Mouse (Mus musculus): Measurements from ENCODE around the gene Olfr318.
"Not testable (repeated sequence)": the region's sequence is repeated elsewhere in the genome, so short reads cannot be mapped to it uniquely, and the experiment has no call there.

Olfr318 gene

DNA sequence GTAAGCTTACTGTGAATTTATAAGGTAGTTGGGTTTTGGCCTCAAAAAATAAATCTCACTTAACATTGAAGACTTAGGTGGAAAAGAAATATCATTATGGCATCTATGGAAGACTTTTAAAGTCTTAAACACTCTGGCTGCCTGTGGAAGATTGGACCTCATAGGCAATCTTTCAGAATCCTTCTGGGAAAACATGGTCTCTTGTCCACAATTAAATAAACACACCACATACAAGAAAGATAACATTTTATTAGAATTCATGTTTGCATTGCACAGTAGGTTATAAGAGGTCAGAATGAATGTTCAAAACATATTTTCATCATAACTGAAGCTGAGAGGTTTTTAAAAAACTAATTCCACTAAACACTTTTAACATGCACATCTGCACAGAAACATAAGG, at the start of gene Olfr318:
TSS of gene Olfr318 (minus strand) at position 101 of the 400 bp plus-strand sequence.
- no peak for DNase-seq (ENCODE audit: low spot score in 2 of 2)

- DNase-seq (ENCODE audit: low spot score in 2 of 2), result no peak
These were observed 49.1 kb upstream of the Olfr318 start, which contains the start of gene Olfr315 for GRCm38 (mm10) chr11:58772888-58773287. Gene Olfr315 (plus strand): TSS chr11:58773188.

GRCm38 (mm10) chr11:58752434-58752833, 28.6 kb upstream of the Olfr318 start, which contains the start of gene Olfr316:
Gene Olfr316 (plus strand): TSS chr11:58752734.
- no peak for DNase-seq (ENCODE audit: low spot score in 2 of 2)

- peak; percentile 32 to 72 for DNase-seq (ENCODE audit: low spot score in 2 of 2)
These were observed 27.3 kb upstream of the Olfr318 start for GRCm38 (mm10) chr11:58751096-58751495.

- DNase-seq (ENCODE audit: low spot score in 2 of 2), result no peak
These were observed 15.0 kb upstream of the Olfr318 start, which contains the start of gene Olfr317 for GRCm38 (mm10) chr11:58738792-58739262. Gene Olfr317 (minus strand): TSS chr11:58739212.

DNA sequence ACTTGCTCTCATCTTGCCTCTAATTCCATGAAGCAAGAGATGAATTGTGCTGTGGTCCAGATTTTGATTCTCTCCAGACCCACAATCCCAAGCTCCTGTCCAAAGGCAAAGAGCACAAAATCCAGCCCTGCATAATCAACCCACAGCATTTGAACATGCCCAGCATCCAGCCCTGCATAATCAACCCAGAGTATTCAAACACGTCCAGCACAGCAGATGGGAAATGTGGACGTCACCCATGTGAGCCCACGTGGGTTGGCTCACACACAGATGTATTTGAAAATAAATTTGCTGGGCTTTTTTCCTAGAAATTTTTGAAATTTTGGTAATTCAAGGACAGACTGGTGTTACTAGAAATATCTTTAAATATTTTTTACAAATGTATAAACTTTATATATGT, 9.6 kb upstream of the Olfr318 start:
- peak in 1 of 2 experiments; percentile 26 for DNase-seq (ENCODE audit: low spot score in 2 of 2)

- not testable (repeated sequence) for DNase-seq (ENCODE audit: low spot score in 2 of 2)
These were observed 4.3 kb upstream of the Olfr318 start for GRCm38 (mm10) chr11:58727896-58728650.

DNA sequence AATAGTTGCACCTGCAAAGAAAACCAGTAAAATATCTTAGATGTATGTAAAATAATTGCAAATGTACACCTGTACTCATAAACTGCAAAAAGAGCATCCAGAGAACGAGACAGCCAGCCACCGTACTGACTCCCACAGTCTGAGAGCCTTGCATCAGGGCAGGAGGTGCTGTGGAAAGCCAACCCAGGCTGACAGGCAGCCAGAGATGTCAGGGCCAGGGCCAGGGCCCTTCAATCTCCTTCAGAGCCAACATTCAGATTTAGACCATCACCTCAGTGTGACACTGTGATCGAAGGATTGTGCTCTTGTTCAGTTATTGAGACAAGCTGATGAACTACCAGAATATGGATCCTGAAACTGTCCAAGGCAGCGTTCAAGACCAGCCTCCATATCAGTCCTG, 4.1 kb downstream of the Olfr318 start:
- DNase-seq (ENCODE audit: low spot score in 2 of 2), result no peak

DNA sequence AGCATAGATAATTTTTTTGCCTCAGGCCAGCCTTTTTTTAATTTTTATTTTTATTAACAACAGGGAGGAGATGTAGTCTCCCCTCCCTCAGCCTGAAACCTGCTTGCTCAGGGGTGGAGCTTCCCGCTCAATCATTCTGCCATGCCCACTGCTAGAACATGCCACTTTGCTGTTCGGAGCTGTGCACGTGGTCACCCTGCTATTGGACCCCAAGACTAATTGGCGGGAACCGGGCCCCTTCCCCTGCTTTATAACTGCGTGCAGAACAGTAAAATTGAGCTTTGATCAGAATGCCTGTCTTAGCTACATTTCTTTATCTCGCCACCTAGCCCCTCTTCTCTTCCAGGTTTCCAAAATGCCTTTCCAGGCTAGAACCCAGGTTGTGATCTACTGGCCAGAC, 6.1 kb downstream of the Olfr318 start:
- not testable (repeated sequence) for DNase-seq (ENCODE audit: low spot score in 2 of 2)

DNA sequence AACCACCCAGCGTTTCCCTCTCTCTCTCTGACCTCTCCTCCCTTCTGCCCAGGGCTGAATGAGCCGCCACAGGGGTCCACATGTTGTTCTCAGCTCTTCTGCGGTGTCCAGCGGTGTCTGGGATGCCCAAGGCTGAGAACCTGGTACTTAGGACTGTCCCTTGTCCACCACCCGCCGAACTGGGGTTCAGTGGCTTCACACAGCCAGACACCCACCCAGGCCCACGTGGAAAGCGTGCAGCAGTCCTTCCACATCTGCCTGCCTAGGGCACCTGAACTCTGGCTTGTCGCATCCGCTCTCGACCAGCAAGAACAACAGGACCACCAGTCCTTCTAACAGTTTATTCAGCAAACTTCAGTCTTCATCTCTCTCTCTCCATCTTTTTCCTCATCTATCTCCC, 14.7 kb downstream of the Olfr318 start:
- DNase-seq (ENCODE audit: low spot score in 2 of 2), result no peak

DNA sequence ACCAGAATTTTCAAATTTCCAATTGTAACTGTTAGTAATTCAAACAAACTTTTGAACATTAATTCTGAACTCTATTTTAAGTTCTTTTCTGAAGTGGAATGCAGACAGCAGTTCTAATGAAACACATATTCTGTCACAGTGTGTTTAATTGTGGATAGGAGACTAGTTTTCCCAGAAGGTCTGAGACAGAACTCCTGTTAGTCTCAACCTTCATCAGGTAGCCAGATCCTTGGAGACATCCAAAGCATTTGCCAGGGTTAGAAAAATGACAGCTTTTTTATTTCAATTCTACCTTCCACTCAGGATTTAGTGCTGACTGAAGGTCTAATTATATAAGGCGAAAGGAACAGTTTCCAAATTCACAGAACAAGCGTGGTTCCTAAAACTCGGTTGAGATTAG, 25.0 kb downstream of the Olfr318 start, which contains the start of gene Olfr319:
TSS of gene Olfr319 (plus strand) at position 301 of the 400 bp plus-strand sequence.
- no peak for DNase-seq (ENCODE audit: low spot score in 2 of 2)

- DNase-seq (ENCODE audit: low spot score in 2 of 2), result no peak
These were observed 43.0 kb downstream of the Olfr318 start, which contains the start of gene Olfr320 for GRCm38 (mm10) chr11:58680799-58681198. Gene Olfr320 (plus strand): TSS chr11:58681099.

- no peak for DNase-seq (ENCODE audit: low spot score in 2 of 2)
These were observed 52.0 kb downstream of the Olfr318 start for GRCm38 (mm10) chr11:58671825-58672224.

GRCm38 (mm10) chr11:58669252-58669651, 54.6 kb downstream of the Olfr318 start:
- DNase-seq (ENCODE audit: low spot score in 2 of 2), result no peak
